Mouse (Mus musculus): Measurements from ENCODE around the gene Lst1.
"Not testable (repeated sequence)": the region's sequence is repeated elsewhere in the genome, so short reads cannot be mapped to it uniquely, and the experiment has no call there.

Gene Lst1

DNA sequence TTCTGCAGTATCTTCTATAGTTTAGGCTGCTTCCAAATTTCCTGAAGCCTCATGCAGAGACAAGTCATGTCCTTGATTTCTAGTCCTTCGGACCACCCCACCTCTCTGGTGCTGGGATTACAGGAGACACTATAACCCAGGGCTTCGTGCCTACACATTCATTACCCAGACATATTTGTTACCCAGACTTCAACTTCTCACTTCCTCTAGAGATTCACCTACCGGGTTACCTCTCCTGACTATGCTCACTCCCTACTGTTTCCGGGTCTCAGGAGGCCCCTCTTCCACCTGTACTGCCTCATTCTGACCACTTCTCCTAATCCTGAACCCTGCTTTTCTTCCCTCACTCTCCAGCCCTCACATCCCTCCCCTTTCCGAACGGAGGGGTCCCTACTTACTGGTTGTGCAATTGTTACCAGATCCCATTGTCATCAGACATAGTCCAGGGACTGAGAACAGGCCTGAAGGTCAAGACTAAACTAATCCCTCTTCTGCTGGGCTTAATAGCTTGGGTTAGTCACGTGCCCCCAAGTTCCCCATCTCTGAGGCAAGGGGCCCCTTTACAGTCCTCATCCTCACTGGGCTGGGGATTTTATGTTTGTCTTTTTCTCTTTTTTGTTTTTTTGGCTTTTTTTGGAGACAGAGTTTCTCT lies at the start of gene Lst1:
Gene Lst1, minus strand, starts transcription at position 481 of the 652 bp plus-strand sequence.
- DNase-seq = peak; percentile 38

DNA sequence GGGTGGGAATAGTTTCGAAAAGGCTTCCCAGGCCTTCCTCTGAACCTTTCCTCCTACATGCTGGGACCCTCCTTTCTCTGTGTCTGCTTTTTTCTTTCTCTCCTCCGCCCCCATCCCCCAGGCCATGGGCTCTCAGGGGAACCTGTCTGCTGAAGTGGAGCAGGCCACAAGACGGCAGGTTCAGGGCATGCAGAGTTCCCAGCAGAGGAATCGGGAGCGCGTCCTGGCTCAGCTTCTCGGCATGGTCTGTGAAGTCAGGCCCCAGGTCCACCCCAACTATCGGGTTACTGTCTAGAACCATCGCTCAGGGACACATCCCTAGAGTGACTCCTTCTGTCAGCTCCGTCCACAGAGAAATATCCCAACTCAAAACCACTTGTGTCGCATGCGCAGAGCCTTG lies 49.3 kb upstream of the Lst1 start:
- no peak for DNase-seq

GRCm38 (mm10) chr17:35236996-35237395 lies 48.8 kb upstream of the Lst1 start:
- DNase-seq = no peak

DNA sequence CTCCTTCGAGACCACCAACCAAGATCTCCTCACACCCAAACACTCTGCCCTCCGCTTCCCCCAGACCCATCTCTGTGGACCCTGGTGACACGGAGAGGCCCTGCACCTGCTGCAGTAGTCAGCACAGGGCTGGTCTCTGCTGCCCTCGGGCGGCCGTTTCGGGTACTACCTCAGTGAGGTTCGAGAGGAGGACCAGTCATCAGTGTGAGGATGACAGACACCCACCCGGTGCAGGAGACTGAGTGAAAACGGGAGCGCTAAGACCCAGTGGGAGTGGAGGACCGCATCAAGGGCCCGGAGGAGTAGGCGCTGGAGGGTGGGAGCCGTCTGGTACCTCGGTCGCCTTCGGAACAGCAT lies 48.1 kb upstream of the Lst1 start:
- DNase-seq = peak; percentile 98

DNA sequence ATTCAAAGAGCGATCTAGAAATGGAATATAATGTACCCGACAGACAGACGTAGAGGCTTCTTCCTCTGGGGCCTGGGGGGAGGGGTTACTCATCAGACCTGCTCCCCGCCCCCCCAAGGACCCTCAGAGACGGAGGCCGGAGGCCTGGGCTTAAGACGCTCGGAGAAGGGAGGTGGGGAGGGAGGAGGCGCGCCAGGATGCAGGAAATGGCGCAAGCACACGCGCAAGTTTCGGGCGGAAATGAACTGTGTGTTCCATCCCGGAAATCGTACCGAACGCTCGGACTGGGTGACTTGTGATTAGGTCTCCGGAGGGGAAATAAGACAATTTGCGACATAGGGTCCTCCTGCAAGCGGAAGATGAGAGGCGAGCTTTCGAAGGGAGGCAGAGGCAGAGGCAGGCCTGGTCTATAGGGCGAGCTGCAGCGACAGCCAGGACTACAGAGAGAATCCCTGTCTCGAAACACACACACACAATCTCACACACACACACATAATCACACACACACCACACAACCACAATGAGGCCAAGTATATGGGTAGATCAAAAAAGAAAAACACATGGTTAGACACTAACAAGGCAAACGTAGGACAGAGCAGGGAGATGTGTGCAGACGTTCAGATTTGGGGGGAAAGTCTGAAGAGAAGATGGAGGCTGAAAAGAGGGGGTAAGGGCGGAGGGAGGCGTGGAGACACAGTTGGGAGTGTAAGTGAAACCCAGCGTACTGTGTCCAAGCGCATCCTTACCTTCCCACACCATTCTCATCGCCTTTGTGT lies 47.6 kb upstream of the Lst1 start, which contains the start of gene Nfkbil1:
Gene Nfkbil1, minus strand, starts transcription at position 179 of the 776 bp plus-strand sequence.
- peak; percentile 96 for DNase-seq

GRCm38 (mm10) chr17:35234903-35235302 lies 46.7 kb upstream of the Lst1 start:
- no peak for DNase-seq

DNA sequence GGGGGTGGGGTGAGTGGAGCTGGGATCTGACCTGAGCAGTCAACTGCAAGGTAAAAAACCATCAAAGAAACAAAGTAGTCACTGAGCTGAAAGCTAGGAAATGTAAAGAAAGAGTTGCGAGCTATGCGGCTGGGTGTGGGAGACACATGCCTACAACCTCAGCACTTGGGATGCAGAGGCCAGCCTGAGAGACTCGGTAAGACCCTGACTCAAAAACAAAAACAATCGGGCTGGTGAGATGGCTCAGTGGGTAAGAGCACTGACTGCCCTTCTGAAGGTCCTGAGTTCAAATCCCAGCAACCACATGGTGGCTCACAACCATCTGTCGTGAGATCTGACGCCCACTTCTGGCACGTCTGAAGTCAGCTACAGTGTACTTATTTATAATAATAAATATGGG lies 45.9 kb upstream of the Lst1 start:
- not testable (repeated sequence) for DNase-seq

DNA sequence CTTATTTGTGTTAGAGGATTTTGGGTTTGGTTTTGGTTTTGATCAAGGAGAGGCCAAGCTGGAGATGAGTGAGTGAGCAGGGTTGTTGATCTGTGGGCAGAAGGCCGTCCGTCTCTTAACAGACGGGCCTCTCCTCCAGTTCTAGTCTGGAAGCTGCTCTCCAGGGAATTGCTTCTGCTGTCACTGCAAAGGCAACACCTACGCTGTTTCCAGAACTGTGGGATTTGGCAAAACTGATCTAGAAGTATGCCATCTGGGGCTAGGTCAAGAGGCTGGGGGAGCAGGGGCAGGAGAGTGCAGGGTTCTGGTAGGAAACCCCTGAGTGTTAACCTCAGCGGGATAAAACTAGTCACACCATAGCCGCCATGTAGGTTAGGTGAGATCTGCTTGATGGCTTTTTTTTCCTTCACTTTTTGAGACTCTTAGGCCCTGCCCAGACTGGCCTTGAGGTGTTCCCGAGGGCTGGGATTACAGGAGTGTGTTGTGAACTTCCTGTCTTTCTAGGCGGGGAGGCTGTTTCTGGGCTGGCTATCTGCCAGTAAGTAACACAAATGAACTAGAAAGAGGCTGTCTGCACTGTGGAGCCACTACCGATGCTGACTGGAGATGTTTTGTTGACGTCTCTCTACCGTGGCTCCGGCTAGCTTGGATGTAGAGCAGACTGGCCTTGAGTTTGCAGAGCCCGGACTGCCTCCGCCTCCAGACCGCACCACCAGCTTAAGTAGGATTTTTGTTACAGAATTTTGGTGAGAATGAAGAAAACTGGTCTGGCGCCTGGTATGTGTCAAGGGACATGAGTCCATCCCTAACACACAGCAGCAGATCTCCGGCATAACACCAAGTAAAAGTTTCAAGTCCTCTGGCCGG lies 45.1 kb upstream of the Lst1 start, which contains the start of gene Atp6v1g2:
Gene Atp6v1g2, plus strand, starts transcription at position 547 of the 867 bp plus-strand sequence.
- peak; percentile 64 for DNase-seq

DNA sequence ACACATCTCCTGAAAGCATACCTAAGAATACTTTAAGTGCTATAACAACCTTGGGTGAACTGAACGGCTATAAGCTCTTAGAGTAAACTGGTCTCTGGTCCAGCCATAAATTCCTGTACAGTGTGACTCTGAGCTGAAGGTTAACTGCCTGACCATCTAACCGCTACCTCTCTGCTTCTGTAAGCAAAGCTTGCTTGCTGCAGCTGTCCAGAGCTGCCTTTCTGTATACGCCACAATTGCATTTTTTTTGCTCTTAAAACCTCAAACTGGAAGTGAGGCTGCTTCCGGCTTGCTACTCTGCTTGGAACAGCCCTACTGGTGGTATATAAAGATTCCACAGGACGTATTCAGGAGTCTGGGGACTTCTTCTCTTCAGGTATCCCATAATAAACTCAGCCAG lies 44.4 kb upstream of the Lst1 start:
- no peak for DNase-seq

DNA sequence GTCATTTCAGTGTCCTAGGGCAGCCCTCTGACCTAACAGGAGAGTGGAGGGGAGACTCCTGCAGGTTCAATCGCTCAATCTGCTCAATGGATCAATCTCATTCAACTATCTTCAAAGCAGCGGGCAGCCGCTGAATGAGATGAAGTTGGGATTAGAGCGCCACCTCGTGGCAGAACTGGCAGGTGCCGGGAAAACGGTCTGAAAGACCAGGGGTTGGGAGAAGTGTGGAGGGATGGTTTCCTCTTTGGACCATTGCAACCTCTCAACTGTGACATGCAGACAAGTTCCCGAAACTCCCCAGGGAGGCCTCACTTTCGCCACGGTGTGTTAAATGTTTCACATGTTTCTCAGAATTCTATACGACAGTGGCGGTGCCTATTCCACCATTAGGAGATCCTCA lies 43.8 kb upstream of the Lst1 start:
- DNase-seq = peak; percentile 92

- no peak for DNase-seq
Measured at GRCm38 (mm10) chr17:35231022-35231421, 42.8 kb upstream of the Lst1 start.

DNA sequence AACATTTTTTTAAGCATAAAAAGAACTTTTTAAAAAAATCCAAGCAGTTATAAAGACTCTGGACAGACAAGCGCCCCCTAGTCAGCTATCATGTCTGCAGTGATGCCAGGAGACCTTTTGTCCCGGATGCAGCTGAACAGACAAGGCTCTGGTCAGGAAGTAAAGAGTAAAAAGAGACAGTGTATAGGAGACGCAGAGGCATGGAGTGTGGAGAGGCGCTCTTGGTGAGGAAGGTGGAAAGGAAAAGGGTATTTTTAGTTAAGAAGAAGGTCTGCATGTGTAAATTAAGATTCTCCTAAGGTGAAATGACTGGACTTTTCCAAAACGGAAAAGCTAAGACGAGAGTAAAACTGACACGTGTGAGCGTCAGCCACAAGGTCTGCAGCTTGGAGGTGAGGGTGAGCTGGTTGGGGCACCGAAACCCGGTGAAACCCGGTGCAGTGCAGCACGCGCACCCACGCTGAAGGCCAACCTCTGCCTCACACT lies 38.4 kb upstream of the Lst1 start:
- no peak for DNase-seq

- DNase-seq = no peak
Measured at GRCm38 (mm10) chr17:35225456-35225855, 37.2 kb upstream of the Lst1 start.

DNA sequence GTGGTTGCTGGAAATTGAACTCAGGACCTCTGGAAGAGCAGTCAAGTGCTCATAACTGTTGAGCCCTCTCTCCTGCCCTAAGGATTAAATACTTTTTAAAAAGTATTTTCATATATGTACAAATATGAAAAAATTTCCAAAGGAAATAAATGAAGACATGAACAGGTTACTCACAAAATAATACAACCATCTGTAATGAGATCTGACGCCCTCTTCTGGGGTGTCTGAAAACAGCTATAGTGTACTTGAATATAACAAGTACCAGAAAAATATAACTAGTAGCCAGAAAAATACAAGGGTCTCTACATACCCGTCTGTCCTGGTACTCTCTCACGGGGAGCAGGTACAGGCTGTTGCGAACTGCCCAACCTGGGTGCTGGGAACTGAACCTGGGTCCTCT lies 36.4 kb upstream of the Lst1 start:
- DNase-seq = no peak

GRCm38 (mm10) chr17:35222299-35222698 lies 34.1 kb upstream of the Lst1 start:
- peak; percentile 63 for DNase-seq

- peak; percentile 52 for DNase-seq
Measured at GRCm38 (mm10) chr17:35220156-35220952, 32.1 kb upstream of the Lst1 start, which contains the start of gene Gm16181. Gene Gm16181, plus strand, starts transcription at chr17:35220834.

DNA sequence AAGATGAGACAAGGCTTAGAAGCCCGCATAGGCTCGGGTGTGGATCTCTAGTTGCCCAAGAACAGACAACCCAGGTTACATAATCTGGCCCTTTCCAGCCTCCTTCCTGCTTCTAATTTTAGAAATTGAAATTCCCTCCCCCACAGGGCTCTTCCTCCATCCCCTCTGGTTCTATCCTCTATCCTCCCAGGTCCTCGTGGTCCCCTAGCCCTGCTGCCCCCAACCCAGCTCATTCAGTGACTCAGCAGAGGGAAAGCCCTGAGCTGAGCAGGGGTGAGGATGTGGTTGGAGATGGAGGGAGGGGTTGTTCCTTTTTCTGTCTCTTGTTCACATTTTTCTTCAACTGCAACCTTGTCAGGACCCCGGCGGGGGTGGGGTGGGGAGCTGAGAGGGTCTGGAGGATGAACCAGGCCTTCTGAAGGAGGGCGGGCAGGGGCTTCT lies 31.4 kb upstream of the Lst1 start:
- DNase-seq = peak; percentile 59

DNA sequence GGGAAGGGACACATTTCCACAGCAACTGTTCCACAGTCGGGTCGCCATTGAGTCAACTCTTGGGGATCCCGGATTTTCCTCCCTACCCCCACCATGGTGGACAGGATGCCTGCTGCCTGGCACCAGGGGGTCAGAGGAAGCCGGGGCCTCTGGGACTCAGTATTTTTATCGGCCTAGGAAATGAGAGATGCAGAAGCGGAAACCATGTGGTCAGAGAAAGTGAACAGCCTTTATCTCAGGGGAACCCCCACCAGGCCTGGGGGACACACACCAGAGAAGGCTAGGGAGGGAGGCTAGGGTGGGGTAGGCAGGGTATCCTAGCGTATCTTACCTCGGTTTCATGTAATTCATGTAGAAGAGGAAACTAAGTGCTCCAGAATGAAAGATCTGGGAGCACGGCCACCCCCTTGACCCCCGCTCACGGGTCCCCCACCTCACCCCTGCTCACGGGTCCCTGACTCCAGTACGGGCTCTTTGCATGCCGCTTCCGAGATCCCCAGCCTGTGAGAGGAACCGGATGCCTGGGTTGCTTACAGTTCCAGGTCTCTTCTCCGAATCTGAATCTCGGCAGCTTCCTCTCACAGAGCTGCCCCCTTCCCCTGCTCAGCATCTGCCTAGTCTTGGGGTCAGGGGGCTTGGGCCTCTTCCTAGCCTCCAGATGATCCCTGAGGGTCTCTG lies 30.4 kb upstream of the Lst1 start:
- peak; percentile 67 for DNase-seq

DNA sequence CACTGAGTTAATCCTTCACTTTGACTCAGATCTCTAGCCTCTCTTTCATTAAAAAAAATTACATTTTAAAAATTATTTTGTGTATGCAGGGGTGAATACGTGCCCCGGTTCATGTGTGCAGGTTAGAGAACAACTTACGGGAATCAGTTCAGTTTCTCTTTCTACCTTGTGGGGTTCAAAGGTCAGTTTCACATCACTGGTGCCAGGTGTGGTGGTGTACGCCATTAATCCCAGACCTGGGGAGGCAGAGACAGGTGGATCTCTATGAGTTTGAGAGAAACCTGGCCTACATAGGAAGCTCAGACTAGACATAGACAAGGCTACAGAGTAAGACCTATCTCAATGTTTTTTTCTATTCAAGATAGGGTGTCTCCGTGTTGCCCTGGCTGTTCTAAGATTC lies 24.8 kb upstream of the Lst1 start:
- DNase-seq = no peak

DNA sequence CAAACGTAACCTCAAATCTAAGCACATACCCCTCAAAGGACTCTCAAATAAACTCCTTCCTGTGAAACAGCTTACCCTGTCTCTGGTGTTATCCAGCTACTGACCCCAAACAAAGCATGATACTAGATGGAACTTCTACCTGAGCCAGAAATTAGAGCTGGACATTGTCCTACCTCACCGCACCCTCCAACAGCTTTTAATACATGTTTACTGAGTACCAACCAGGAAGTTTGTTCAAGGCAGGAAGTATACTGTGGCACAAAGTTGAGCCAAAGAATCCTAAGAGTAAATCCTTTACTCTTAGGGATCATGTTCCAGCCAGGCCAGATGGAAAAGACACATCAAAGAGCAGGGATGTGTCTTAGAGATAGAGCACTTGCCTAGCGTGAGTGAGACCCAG lies 22.4 kb upstream of the Lst1 start:
- DNase-seq = no peak

DNA sequence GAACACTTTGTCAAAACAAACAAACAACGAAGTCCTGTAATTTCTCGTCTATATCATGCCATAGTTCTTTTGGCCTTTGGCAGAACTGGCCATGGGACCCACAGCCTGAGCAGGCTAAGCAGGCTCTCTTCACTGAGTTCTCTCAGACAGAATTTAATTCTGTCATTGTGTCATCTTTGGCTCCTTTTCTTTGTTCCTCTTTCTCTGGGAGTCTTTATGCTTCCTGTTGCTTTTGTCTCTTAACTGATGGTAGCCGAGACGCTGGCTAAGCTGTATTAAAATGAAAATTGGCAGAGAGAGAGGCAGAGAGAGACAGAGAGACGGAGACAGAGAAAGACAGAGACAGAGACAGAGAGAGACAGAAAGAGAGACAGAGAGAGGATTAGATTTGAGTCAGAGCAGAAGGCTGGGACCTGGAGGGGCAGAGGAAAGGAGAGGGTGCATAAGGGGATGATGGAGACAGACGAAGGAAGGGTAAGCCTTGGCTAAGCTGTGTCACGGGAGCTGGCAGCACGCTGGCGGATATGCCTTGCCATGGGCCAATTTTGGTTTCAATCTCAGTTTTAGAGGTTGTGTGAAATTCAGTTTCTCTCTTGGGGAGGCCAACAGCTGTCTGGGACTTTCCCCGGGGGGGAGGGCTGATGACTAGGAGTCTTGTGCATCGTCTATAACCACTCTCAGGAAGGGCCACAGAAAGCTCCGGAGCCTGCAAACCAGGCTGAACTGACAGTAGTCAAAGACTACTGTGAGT lies 21.7 kb upstream of the Lst1 start:
- peak; percentile 48 for DNase-seq
